Mouse (Mus musculus): ENCODE data around the gene Abl2.

DNA sequence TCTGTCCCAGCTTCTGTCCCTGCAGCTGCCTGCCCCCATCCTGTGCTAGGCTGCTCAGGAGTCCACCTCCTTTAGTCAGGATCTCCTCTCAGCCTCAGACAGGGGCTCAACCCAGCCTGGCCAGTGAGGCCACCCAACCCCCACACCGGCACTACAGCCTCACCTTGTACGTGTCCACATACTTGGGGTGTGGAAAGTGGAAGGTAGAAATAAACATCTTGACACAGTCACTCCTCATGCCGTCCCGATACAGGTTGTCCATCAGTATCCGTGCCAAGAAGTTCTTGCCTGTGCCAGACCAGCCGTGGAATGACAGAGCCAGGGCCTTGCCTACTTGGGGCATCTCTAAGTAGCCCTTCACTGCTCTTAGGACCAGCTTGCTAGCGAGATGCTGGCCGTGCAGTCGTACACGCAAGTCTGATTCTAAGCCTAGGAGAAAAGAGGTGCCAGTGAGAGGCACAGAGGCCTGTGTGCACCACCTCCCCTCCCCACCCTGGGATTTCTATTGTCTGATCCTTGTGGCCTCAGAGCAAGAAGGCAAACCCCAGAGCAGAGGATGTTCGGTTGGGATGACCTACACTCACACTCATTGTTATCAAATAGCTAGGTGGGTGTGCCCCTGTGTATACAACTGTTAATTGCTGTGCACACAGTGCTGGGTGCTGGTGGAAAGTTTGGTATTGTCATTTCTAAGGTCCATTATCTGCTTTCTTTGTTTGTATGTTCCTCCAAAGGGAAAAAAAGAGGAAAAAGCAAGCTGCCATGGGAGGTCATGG, 110.8 kb downstream of the Abl2 start:
- no peak for TF ChIP-seq CTCF (IDR thresholded peaks at IDR 0.05; ENCODE audit: extremely low read depth, insufficient read length, insufficient replicate concordance, low read depth, low read length)
- no peak for TF ChIP-seq POLR2A (IDR thresholded peaks at IDR 0.05; ENCODE audit: low read depth, low read length)

Data from small intestine, adult 2 months (tissue).